Mouse (Mus musculus) cerebellum, adult 2 months (tissue): ENCODE data around the gene Klhl11.

Experiments used
- CTCF ChIP-seq: fragments of 200-500 bp; IDR thresholded peaks from 2 replicates; pipeline ENCODE4 v1.5.1; 2011; ENCODE audit warnings: low read depth, mild to moderate bottlenecking, control low read depth, low read length, moderate library complexity, borderline replicate concordance; ENCODE audit not compliant: insufficient read depth
- POLR2A ChIP-seq: fragments of 200-500 bp; IDR thresholded peaks from 2 replicates; pipeline ENCODE4 v1.6.1; 2011; ENCODE audit warnings: low read length, control low read depth, borderline replicate concordance; ENCODE audit not compliant: insufficient read depth

DNA sequence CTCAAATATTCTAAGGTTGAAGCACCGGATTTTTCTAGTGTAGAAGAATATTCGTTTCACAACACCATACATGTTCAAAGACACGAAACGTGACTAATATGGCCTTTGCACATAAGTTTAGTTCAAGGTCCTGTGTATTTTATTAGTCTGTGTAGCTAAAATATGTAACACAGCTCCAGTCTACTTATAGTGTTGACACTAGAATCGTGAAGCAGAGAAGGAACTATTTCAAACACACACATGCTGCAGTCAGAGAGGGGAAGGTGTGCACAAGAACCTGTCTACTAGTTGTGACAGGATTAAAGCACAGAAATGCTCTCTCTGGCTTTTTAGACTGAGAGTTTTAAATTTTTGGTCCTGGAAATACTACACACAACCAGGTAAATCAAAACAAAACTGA lies 14.8 kb downstream of the Klhl11 start:
- no peak for TF ChIP-seq CTCF
- no peak for TF ChIP-seq POLR2A
